Mouse (Mus musculus): ENCODE data around the gene Gfi1b.

The Gfi1b gene

GRCm38 (mm10) chr2:28599569-28599900, 22.2 kb downstream of the Gfi1b start:
- intact Hi-C loops (cut with DNase I): no loop called here

GRCm38 (mm10) chr2:28598692-28599568, 22.9 kb downstream of the Gfi1b start:
- intact Hi-C loops (cut with DNase I): no loop called here

DNA sequence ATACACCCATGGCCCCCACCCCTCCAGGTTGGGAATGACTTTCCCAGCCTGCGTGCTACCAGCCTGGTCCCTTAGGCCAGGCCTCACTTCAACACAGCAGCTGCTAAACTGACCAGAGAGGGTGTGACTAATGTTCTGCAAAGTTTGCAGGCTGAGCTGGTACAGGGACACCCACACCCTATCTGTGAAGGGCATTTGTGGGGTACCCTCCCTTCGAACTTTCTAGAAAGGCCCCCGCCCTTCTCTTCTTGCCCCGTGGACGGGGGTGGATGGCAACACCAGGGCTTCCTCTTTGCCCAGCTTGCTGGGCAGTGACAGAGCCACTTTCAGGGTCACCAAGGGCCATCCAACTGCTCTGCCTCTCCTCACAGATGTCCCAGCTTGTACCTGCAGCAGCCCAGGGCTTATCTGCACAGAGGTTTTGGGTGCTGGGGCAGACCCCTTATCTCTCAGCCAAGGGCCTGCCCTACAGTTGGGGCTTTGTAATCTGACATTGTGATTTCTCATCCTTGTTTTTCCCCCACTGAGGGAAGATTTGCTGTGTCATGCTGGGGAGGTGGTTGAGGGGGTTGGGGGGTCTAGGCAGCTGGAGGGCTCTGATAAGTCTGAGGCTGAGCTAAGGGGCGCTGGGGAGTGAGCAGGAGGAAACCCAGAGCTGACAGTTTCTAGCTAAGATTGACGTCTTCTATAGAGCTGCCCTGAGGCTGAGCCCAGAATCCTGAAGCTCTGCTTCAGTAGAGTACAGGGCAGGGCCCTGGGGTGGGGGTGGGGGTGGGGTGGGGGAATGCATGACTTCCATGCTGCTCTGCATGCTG, 23.8 kb downstream of the Gfi1b start:
- intact Hi-C loops (cut with DNase I): no loop called here

- intact Hi-C loops (cut with DNase I): no loop called here
Observed at GRCm38 (mm10) chr2:28596998-28597397, 24.8 kb downstream of the Gfi1b start.

GRCm38 (mm10) chr2:28596021-28596420, 25.8 kb downstream of the Gfi1b start:
- intact Hi-C loops (cut with DNase I): no loop called here

DNA sequence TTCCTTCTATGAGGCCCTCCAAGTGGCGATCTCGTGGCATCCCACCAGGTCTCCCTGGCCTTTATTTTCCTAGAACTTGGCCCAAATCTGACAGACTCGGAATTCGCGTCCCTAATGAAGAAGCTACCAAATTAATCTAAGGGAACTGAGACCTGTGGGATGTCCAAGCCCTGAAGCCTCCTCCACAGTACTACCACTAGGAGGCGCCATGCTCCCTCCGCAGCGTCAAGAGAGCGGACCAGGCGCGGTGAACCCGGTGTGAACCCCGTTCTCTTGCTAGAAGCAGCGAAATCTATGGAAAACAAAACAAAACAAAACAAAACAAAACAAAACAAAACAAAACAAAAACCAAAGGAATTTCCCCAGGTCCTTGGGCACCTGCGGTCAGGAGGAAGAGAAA, 29.0 kb downstream of the Gfi1b start:
- intact Hi-C loops (cut with DNase I): loop anchor here (2.0 kb wide), 1 partner anchor 30 kb away; no protein-coding TSS in a partner anchor

GRCm38 (mm10) chr2:28591479-28591878, 30.3 kb downstream of the Gfi1b start:
- intact Hi-C loops (cut with DNase I): no loop called here

DNA sequence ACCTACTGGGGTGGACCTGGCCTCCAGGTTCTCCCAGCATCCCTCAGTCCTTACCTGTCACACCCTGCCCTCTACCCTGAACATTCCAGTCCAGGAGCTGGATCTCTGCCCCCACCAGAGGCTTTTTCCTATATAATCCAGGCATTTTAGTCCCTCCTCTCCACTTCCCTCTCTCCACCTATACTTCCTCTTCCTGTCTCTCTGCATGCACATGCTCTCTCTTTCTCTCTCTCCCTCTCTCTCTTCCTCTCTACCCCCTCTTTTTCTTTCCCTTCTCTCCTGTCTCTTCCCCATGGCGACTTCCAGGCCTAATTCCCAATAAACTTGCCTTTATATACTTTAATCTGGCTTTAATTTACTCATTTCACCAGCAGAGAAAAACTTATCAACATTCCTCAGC, 33.2 kb downstream of the Gfi1b start:
- intact Hi-C loops (cut with DNase I): no loop called here

GRCm38 (mm10) chr2:28585730-28586129, 36.1 kb downstream of the Gfi1b start:
- intact Hi-C loops (cut with DNase I): no loop called here

- intact Hi-C loops (cut with DNase I): no loop called here
Observed at GRCm38 (mm10) chr2:28585043-28585571, 36.7 kb downstream of the Gfi1b start.

DNA sequence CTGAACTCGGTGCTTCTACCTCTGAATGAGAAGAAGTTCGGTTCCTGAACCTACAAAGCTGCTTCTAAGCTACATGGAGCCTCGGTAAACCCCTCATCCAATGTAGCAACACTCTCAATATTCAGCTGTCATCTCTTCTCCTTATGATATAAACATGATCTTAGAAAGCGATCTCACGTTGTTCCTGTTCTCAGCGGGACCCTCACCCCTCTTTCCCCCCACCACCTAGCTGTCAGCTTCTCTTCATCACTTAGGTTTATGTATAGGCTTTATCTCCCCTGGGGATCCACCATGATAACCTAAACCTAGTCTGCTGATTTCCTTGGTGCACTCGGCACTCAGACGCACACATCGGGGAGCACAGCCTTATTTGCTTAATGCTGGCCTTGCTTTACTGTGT, 38.1 kb downstream of the Gfi1b start, which contains the start of gene Gtf3c5:
Gene Gtf3c5, minus strand, starts transcription at position 101 of the 400 bp plus-strand sequence.
- intact Hi-C loops (cut with DNase I): loop anchor here (1.0 kb wide), 1 partner anchor 66 kb away; no protein-coding TSS in a partner anchor

- intact Hi-C loops (cut with DNase I): loop anchor here (1.0 kb wide), 1 partner anchor 65 kb away; no protein-coding TSS in a partner anchor
Observed at GRCm38 (mm10) chr2:28582647-28583353, 39.0 kb downstream of the Gfi1b start.

DNA sequence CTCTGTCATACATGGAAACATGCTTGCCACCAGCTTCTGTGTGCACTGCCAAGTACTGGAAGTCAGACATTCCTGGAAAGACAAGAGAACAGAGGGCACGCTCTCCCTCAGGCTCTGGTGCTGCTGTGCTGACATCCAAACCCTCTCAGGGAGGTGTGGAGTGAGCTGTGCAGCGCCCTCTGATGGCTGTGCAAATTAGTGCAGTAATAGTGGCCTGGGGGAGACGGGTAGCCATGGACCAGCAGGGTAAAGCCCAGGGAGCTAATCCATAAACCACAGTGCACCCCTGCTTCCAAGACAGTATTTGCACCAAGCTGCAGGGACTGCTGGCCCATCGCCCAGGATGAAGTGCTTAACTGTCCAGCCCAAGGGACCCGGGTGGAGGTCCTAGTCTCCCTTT, 43.8 kb downstream of the Gfi1b start:
- intact Hi-C loops (cut with DNase I): no loop called here

GRCm38 (mm10) chr2:28576815-28577214, 45.0 kb downstream of the Gfi1b start:
- intact Hi-C loops (cut with DNase I): no loop called here

DNA sequence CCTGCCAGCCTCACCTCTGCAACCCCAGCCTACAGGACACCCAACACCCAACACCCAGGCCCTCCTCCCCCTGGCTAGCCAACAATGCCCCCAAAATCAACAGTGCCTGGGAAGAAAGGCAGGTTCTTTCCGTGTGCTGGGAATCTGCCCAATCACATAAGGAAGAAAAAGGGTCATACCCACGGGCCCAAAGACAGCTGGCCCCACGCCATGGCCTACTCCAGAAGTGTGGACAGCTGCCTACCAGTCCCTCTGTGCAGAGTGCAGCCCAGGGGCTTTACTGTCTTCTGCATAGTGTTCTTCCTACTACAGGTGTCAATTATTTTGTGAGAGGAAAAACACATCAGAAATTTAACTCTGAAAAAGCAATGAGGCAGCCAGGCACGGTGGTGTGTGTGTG, 46.4 kb downstream of the Gfi1b start:
- intact Hi-C loops (cut with DNase I): no loop called here

DNA sequence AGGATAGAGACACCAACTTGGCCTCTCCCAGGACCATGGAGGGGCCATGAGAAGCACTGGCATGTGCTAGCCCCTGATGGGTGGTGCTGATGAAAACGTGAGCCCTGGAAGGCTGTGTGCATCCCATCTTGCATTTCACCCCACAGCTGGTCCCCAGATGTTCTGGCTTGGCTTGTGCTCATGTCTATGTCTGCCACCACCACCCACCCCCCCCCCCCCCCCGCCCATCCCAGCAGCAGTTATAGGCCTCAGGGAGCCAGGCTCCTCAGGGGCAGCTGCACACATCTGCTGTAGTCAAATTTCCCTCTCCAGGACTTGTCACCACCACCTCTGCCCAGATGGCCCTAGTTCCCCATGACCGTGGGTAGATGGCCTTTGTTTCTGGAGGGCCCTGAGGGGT, 51.9 kb downstream of the Gfi1b start:
- intact Hi-C loops (cut with DNase I): no loop called here

DNA sequence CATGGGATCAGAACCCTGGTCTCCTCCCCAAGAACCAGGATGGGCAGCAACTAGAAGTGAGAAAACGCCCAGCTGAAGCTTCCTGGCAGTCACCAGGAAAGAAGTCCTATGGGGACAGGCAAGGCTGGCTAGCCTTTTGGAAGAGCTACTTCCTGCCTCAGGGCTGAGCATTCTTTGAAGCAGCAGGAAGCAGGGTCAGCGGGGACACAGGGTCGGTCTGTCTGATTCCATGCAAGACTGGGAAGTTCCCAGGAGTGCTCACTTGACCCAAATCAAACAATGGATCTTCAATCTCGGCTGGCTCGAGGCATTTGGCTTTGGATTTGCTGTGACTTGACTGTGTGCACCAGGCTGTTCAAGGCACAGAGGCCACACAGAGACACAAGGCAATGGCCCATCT, 55.2 kb downstream of the Gfi1b start:
- intact Hi-C loops (cut with DNase I): no loop called here

DNA sequence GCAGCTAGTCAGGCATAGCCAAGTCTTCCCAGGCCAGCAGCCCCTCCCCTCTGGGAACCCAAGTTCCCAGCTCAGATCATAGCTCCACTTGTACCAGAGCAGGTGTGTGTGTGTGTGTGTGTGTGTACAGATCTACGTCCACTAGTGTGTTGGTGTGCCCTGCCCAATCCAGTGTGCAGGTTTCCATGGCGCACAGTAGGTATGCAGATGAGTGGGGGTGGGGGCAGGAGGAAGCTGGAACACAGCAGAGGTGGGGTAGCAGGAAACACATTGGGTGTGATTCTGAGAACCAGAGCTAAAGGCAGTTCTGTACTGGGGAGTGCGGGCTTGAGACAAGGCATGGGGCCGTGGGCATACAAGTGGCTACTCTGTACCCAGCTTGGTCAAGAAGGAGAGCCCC, 57.4 kb downstream of the Gfi1b start:
- intact Hi-C loops (cut with DNase I): no loop called here

DNA sequence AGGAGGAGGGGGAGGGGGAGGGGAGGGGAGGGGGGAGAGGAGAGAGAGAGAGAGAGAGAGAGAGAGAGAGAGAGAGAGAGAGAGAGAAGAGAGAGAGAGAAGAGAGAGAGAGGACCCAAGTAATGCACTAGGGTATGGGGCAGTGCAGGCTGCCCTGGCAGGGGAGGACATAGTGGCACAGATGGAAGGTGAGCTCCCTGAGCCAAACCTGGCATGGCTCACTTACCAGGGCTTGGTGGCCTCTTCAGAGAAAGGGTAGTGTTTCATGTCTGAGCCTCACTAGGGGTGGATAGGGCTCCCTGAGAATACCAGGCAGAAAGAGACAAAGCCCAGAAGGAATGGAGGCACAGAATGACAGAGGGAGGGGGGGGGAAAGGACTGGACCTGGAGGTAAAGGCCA, 58.0 kb downstream of the Gfi1b start:
- intact Hi-C loops (cut with DNase I): no loop called here

GRCm38 (mm10) chr2:28563303-28563702, 58.5 kb downstream of the Gfi1b start, which contains the start of gene Cel:
TSS of gene Cel (minus strand) at chr2:28563403.
- intact Hi-C loops (cut with DNase I): no loop called here

All from adrenal gland (tissue).